Mouse (Mus musculus) spleen, adult 2 months (tissue): ENCODE measurements around the gene Cnrip1. TPM values are rescaled to one million over a fixed set of nuclear protein-coding genes. Genes with fewer than 3 reads are reported as not detected.
"Not testable (repeated sequence)": the region's sequence is repeated elsewhere in the genome, so short reads cannot be mapped to it uniquely, and the experiment has no call there.

Experiments used
- DNase-seq, 2 experiments: peaks; one replicate each; pipeline versions ENCODE4 v3.0.0 to v3.0.0-alpha.2; 2012 to 2021; ENCODE audit warnings: low spot score in 2 of 2, low read depth in 1 of 2
- H3K27ac ChIP-seq: fragments of 200-500 bp; 2 replicates; pipeline ENCODE4 v1.5.1; 2012; ENCODE audit warnings: low read length, inconsistent platforms; ENCODE audit not compliant: insufficient read depth
- H3K27me3 ChIP-seq: fragments of 200-500 bp; 2 replicates; pipeline ENCODE4 v1.6.1; 2012; ENCODE audit warnings: mild to moderate bottlenecking, moderate library complexity, low read length, inconsistent platforms; ENCODE audit not compliant: control insufficient read depth, insufficient read depth
- H3K36me3 ChIP-seq: fragments of 200-500 bp; 2 replicates; pipeline ENCODE4 v1.6.1; 2012; ENCODE audit warnings: mild to moderate bottlenecking, low read length, inconsistent platforms; ENCODE audit not compliant: control insufficient read depth, insufficient read depth
- H3K4me1 ChIP-seq: fragments of 200-500 bp; 2 replicates; pipeline ENCODE4 v1.6.1; 2011; ENCODE audit warnings: inconsistent platforms; ENCODE audit not compliant: control insufficient read depth, insufficient read depth, insufficient read length
- H3K4me3 ChIP-seq: fragments of 200-500 bp; 2 replicates; pipeline ENCODE4 v1.5.1; 2011; ENCODE audit warnings: mild to moderate bottlenecking, inconsistent platforms; ENCODE audit not compliant: insufficient read depth, insufficient read length; ENCODE audit errors: extremely low read depth
- CTCF ChIP-seq: fragments of 200-500 bp; IDR thresholded peaks from 2 replicates; pipeline ENCODE4 v1.5.1; 2011; ENCODE audit warnings: mild to moderate bottlenecking, inconsistent platforms; ENCODE audit not compliant: insufficient read depth, insufficient read length, insufficient replicate concordance; ENCODE audit errors: extremely low read depth
- POLR2A ChIP-seq: fragments of 200-500 bp; IDR thresholded peaks from 2 replicates; pipeline ENCODE4 v1.6.1; 2011; ENCODE audit warnings: low read depth, low read length, inconsistent platforms
- WGBS: fragments of 180-500 bp; shearing (Covaris S2); methylation state at CpG from one replicate; pipeline ENCODE4 v1.1.7; 2018; 5-methylcytosine and 5-hydroxymethylcytosine counted together
- polyA plus RNA-seq: library from polyadenylated mRNA; depleted of rRNA; stranded (reverse); fragments of >200 nt; gene quantifications from 2 replicates; pipeline ENCODE4 v1.2.3, GENCODE M21; 2012; rRNA removed

Cnrip1 gene
- 10.2 and 12.4 TPM in 2 replicates for polyA plus RNA-seq

- Histone ChIP-seq H3K4me1 (peaks cover 5% of the 10 kb centered on the region; the same call in 1 of the 2 replicates), H3K4me3 (peak within 1 kb of the TSS; percentile 65), H3K27ac (peak within 1 kb of the TSS; percentile 12; the same call in 1 of the 2 replicates), H3K27me3 (no peaks in the 10 kb centered on the region), H3K36me3 (no peaks in the 10 kb centered on the region)
- whole genome bisulfite sequencing: 2% methylated on average over 38 of the region's 38 CpGs
- TF ChIP-seq POLR2A (no peak), CTCF (no peak)
- peak in 1 of 2 experiments; percentile 24 for DNase-seq
Measured at GRCm38 (mm10) chr11:17051545-17052475, at the start of gene Cnrip1, which contains the start of gene Plek. TSS of gene Cnrip1 (plus strand) at chr11:17051586. TSS of gene Plek (minus strand) at chr11:17052381.

GRCm38 (mm10) chr11:17002739-17003373 is 48.5 kb upstream of the Cnrip1 start:
- Histone ChIP-seq H3K27me3 (no peaks in the 10 kb centered on the region), H3K27ac (peak overlapping the region; percentile 50), H3K36me3 (peaks cover 3% of the 10 kb centered on the region; the same call in 1 of the 2 replicates), H3K4me1 (peaks cover 6% of the 10 kb centered on the region; the same call in 1 of the 2 replicates), H3K4me3 (no peak overlapping the region)
- no peak for DNase-seq
- WGBS: 48% methylated on average over 7 of the region's 7 CpGs
- TF ChIP-seq POLR2A (no peak), CTCF (no peak)

- TF ChIP-seq POLR2A (no peak), CTCF (no peak)
- WGBS: 62% methylated on average over 3 of the region's 3 CpGs
- H3K36me3 ChIP-seq: no peaks in the 10 kb centered on the region; the same call in 1 of the 2 replicates
- no peaks in the 10 kb centered on the region for H3K27me3 ChIP-seq
- peaks cover 6% of the 10 kb centered on the region; the same call in 1 of the 2 replicates for H3K4me1 ChIP-seq
- no peak overlapping the region; the same call in 1 of the 2 replicates for H3K27ac ChIP-seq
- DNase-seq: no peak
- H3K4me3 ChIP-seq: no peak overlapping the region
Measured at GRCm38 (mm10) chr11:17003757-17004156, 47.6 kb upstream of the Cnrip1 start.

- no peaks in the 10 kb centered on the region for H3K27me3 ChIP-seq
- H3K4me3 ChIP-seq: no peak overlapping the region
- no peak for TF ChIP-seq CTCF
- no peak for TF ChIP-seq POLR2A
- no peaks in the 10 kb centered on the region; the same call in 1 of the 2 replicates for H3K36me3 ChIP-seq
- H3K4me1 ChIP-seq: peaks cover 8% of the 10 kb centered on the region; the same call in 1 of the 2 replicates
- DNase-seq: peak in 1 of 2 experiments; percentile 39
- H3K27ac ChIP-seq: peak overlapping the region; percentile 41
- WGBS: 32% methylated on average over 4 of the region's 4 CpGs
Measured at GRCm38 (mm10) chr11:17004899-17005846, 46.2 kb upstream of the Cnrip1 start.

- H3K36me3 ChIP-seq, H3K4me1 ChIP-seq, DNase-seq, H3K27me3 ChIP-seq: not testable (repeated sequence)
- peak overlapping the region; percentile 30 for H3K4me3 ChIP-seq
- WGBS: 76% methylated on average over 3 of the region's 3 CpGs
- H3K27ac ChIP-seq: peak overlapping the region; percentile 57; the same call in 1 of the 2 replicates
Measured at GRCm38 (mm10) chr11:17006526-17006925, 44.9 kb upstream of the Cnrip1 start.

- H3K36me3 ChIP-seq: no peaks in the 10 kb centered on the region; the same call in 1 of the 2 replicates
- no peak for DNase-seq
- peaks cover 6% of the 10 kb centered on the region; the same call in 1 of the 2 replicates for H3K4me1 ChIP-seq
- no peaks in the 10 kb centered on the region for H3K27me3 ChIP-seq
- TF ChIP-seq POLR2A (no peak), CTCF (no peak)
- peak overlapping the region; percentile 63 for H3K4me3 ChIP-seq
- H3K27ac ChIP-seq: peak overlapping the region; percentile 99
- WGBS: 24% methylated on average over 5 of the region's 5 CpGs
Measured at GRCm38 (mm10) chr11:17007517-17008173, 43.7 kb upstream of the Cnrip1 start.
